Mouse (Mus musculus) lung, embryonic 14.5 days (tissue): ENCODE measurements around the gene Zbtb20. TPM values are rescaled to one million over a fixed set of nuclear protein-coding genes. Genes with fewer than 3 reads are reported as not detected.

Source experiments
- ATAC-seq: fragments of 200-750 bp; cut with Nextera tagmentation; 2 replicates; pipeline ENCODE4 v1.8.0; 2017; ENCODE audit warnings: mild to moderate bottlenecking, moderate TSS enrichment, moderate library complexity; ENCODE audit not compliant: insufficient read depth
- DNase-seq: peaks from one replicate; pipeline ENCODE4 v3.0.0-alpha.2; 2015
- H3K27ac ChIP-seq: fragments of 300-500 bp; sonication (generic); 2 replicates; pipeline ENCODE4 v1.5.1; 2014; ENCODE audit warnings: low read depth, mild to moderate bottlenecking, moderate library complexity
- H3K27me3 ChIP-seq: fragments of 300-500 bp; sonication (generic); 2 replicates; pipeline ENCODE4 v1.6.1; 2014; ENCODE audit warnings: low read length, control low read depth; ENCODE audit not compliant: insufficient read depth
- H3K36me3 ChIP-seq: fragments of 300-500 bp; sonication (generic); 2 replicates; pipeline ENCODE4 v1.6.1; 2014; ENCODE audit warnings: control low read depth; ENCODE audit not compliant: insufficient read depth
- H3K4me1 ChIP-seq: fragments of 300-500 bp; sonication (generic); 2 replicates; pipeline ENCODE4 v1.6.1; 2014; ENCODE audit warnings: antibody characterized with exemption, control low read depth; ENCODE audit not compliant: insufficient read depth
- H3K4me2 ChIP-seq: fragments of 300-500 bp; sonication (generic); 2 replicates; pipeline ENCODE4 v1.6.1; 2014; ENCODE audit warnings: mild to moderate bottlenecking
- H3K4me3 ChIP-seq: fragments of 300-500 bp; sonication (generic); 2 replicates; pipeline ENCODE4 v1.5.1; 2014; ENCODE audit warnings: low read depth, low read length
- H3K9ac ChIP-seq: fragments of 300-500 bp; sonication (generic); 2 replicates; pipeline ENCODE4 v1.6.1; 2014
- H3K9me3 ChIP-seq: fragments of 300-500 bp; sonication (generic); 2 replicates; pipeline ENCODE4 v1.6.1; 2016; ENCODE audit warnings: low read depth, low read length, control low read depth
- CTCF ChIP-seq: IDR thresholded peaks from 2 replicates; pipeline ENCODE4 v1.5.1; 2016; ENCODE audit warnings: antibody characterized with exemption, low read depth
- WGBS: fragments of 180-500 bp; shearing (Covaris S2); extraction: QIAGEN DNeasy Blood & Tissue Kit; methylation state at CpG from one replicate; pipeline ENCODE4 v1.1.7; 2014; 5-methylcytosine and 5-hydroxymethylcytosine counted together
- polyA plus RNA-seq: library from polyadenylated mRNA; unstranded; fragments of >200 nt; fragmentation: Nextera tagmentation; extraction: Ambion mirVana; gene quantifications from 2 replicates; pipeline ENCODE4 v1.2.1, GENCODE M21; 2014

Gene Zbtb20
- polyA plus RNA-seq, 1 experiment from 2014 or later: 17.6 TPM

GRCm38 (mm10) chr16:42866061-42866460, 9.6 kb upstream of the Zbtb20 start:
- Histone ChIP-seq H3K27me3 (no peaks in the 10 kb centered on the region), H3K4me2 (no peak overlapping the region), H3K9ac (no peak overlapping the region), H3K36me3 (no peaks in the 10 kb centered on the region), H3K4me1 (no peaks in the 10 kb centered on the region), H3K9me3 (no peaks in the 10 kb centered on the region), H3K27ac (no peak overlapping the region), H3K4me3 (no peak overlapping the region)
- TF ChIP-seq CTCF: no peak
- ATAC-seq: no peak
- no peak for DNase-seq
- 29% methylated on average over 1 of the region's 1 CpGs for WGBS

GRCm38 (mm10) chr16:42872101-42872500, 3.6 kb upstream of the Zbtb20 start:
- no peaks in the 10 kb centered on the region for H3K27me3 ChIP-seq
- no peaks in the 10 kb centered on the region for H3K9me3 ChIP-seq
- DNase-seq (no peak), ATAC-seq (no peak)
- no peak overlapping the region for H3K4me2 ChIP-seq
- H3K36me3 ChIP-seq: no peaks in the 10 kb centered on the region
- WGBS: 92% methylated on average over 5 of the region's 5 CpGs
- H3K4me3 ChIP-seq: no peak overlapping the region
- no peaks in the 10 kb centered on the region for H3K4me1 ChIP-seq
- TF ChIP-seq CTCF: no peak
- H3K27ac ChIP-seq: no peak overlapping the region
- H3K9ac ChIP-seq: no peak overlapping the region

- 44% methylated on average over 3 of the region's 3 CpGs for WGBS
- DNase-seq: no peak
- Histone ChIP-seq H3K36me3 (no peaks in the 10 kb centered on the region), H3K9me3 (no peaks in the 10 kb centered on the region), H3K9ac (no peak overlapping the region), H3K27me3 (no peaks in the 10 kb centered on the region), H3K4me2 (peak overlapping the region; percentile 59; the same call in 1 of the 2 replicates), H3K27ac (peak overlapping the region; percentile 97), H3K4me1 (no peaks in the 10 kb centered on the region), H3K4me3 (no peak overlapping the region)
- no peak for TF ChIP-seq CTCF
- ATAC-seq: no peak
Measured at GRCm38 (mm10) chr16:42873942-42874341, 1.7 kb upstream of the Zbtb20 start.

GRCm38 (mm10) chr16:42874456-42874855, 1.2 kb upstream of the Zbtb20 start:
- 2% methylated on average over 5 of the region's 5 CpGs for WGBS

GRCm38 (mm10) chr16:42874910-42875851, 500 bp upstream of the Zbtb20 start:
- peak overlapping the region; percentile 59 for H3K4me2 ChIP-seq
- H3K9me3 ChIP-seq: no peaks in the 10 kb centered on the region
- H3K27ac ChIP-seq: peak overlapping the region; percentile 99
- peak overlapping the region; percentile 47 for H3K9ac ChIP-seq
- peak overlapping the region; percentile 63 for H3K4me3 ChIP-seq
- H3K27me3 ChIP-seq: no peaks in the 10 kb centered on the region
- ATAC-seq (peak; percentile 96), DNase-seq (peak; percentile 99)
- no peak for TF ChIP-seq CTCF
- no peaks in the 10 kb centered on the region for H3K36me3 ChIP-seq
- H3K4me1 ChIP-seq: no peaks in the 10 kb centered on the region
- under 1% methylated on average over 54 of the region's 54 CpGs for WGBS

More at GRCm38 (mm10) chr16:42874456-42874855, 1.2 kb upstream of the Zbtb20 start:
- H3K27ac ChIP-seq: peak overlapping the region; percentile 97
- H3K9ac ChIP-seq: peak overlapping the region; percentile 47
- H3K4me3 ChIP-seq: peak overlapping the region; percentile 63
- ATAC-seq (no peak), DNase-seq (peak; percentile 70)
- no peaks in the 10 kb centered on the region for H3K36me3 ChIP-seq
- H3K4me1 ChIP-seq: no peaks in the 10 kb centered on the region
- peak overlapping the region; percentile 59 for H3K4me2 ChIP-seq
- no peaks in the 10 kb centered on the region for H3K9me3 ChIP-seq
- TF ChIP-seq CTCF: no peak
- no peaks in the 10 kb centered on the region for H3K27me3 ChIP-seq

- peak overlapping the region; percentile 74 for H3K9ac ChIP-seq
- H3K4me1 ChIP-seq: no peaks in the 10 kb centered on the region
- H3K4me2 ChIP-seq: peak overlapping the region; percentile 80
- no peaks in the 10 kb centered on the region for H3K36me3 ChIP-seq
- WGBS: under 1% methylated on average over 40 of the region's 62 CpGs
- DNase-seq (peak; percentile 86), ATAC-seq (peak; percentile 59)
- H3K4me3 ChIP-seq: peak overlapping the region; percentile 63
- TF ChIP-seq CTCF: peak; percentile 37
- no peaks in the 10 kb centered on the region for H3K27me3 ChIP-seq
- H3K27ac ChIP-seq: peak overlapping the region; percentile 99
- no peaks in the 10 kb centered on the region for H3K9me3 ChIP-seq
Measured at GRCm38 (mm10) chr16:42876021-42877000, 630 bp downstream of the Zbtb20 start.
